Mouse (Mus musculus): ENCODE data around the gene Matn4.

The Matn4 gene

GRCm38 (mm10) chr2:164414581-164414980 is 9.6 kb upstream of the Matn4 start:
- no peak for DNase-seq (ENCODE audit: low spot score in 2 of 2)

- DNase-seq (ENCODE audit: low spot score in 2 of 2): no peak
These were observed 9.2 kb upstream of the Matn4 start for GRCm38 (mm10) chr2:164414167-164414566.

- DNase-seq (ENCODE audit: low spot score in 2 of 2): peak; percentile 58 to 78
These were observed 2.7 kb upstream of the Matn4 start for GRCm38 (mm10) chr2:164407708-164408107.

GRCm38 (mm10) chr2:164405519-164405918 is 559 bp upstream of the Matn4 start:
- no peak for DNase-seq (ENCODE audit: low spot score in 2 of 2)

- no peak for DNase-seq (ENCODE audit: low spot score in 2 of 2)
These were observed 624 bp downstream of the Matn4 start for GRCm38 (mm10) chr2:164404082-164404990.

GRCm38 (mm10) chr2:164403396-164404081 is 1.4 kb downstream of the Matn4 start:
- no peak for DNase-seq (ENCODE audit: low spot score in 2 of 2)

GRCm38 (mm10) chr2:164402906-164403305 is 2.1 kb downstream of the Matn4 start, which contains the start of gene Rbpjl:
Rbpjl (plus strand) TSS chr2:164403141.
- peak; percentile 46 to 64 for DNase-seq (ENCODE audit: low spot score in 2 of 2)

GRCm38 (mm10) chr2:164396911-164397310 is 8.0 kb downstream of the Matn4 start:
- no peak for DNase-seq (ENCODE audit: low spot score in 2 of 2)

- DNase-seq (ENCODE audit: low spot score in 2 of 2): no peak
These were observed 8.9 kb downstream of the Matn4 start for GRCm38 (mm10) chr2:164396076-164396475.

GRCm38 (mm10) chr2:164393126-164393525 is 11.8 kb downstream of the Matn4 start:
- DNase-seq (ENCODE audit: low spot score in 2 of 2): no peak

GRCm38 (mm10) chr2:164389499-164389898 is 15.5 kb downstream of the Matn4 start:
- peak; percentile 93 to 96 for DNase-seq (ENCODE audit: low spot score in 2 of 2)

GRCm38 (mm10) chr2:164389020-164389419 is 15.9 kb downstream of the Matn4 start, which contains the start of gene Slpi:
Slpi (minus strand) TSS chr2:164389095.
- DNase-seq (ENCODE audit: low spot score in 2 of 2): peak in 1 of 2 experiments; percentile 49

- DNase-seq (ENCODE audit: low spot score in 2 of 2): peak in 1 of 2 experiments; percentile 52
These were observed 18.0 kb downstream of the Matn4 start for GRCm38 (mm10) chr2:164386953-164387352.

- DNase-seq (ENCODE audit: low spot score in 2 of 2): peak in 1 of 2 experiments; percentile 67
These were observed 18.8 kb downstream of the Matn4 start for GRCm38 (mm10) chr2:164385927-164386763.

GRCm38 (mm10) chr2:164383656-164384399 is 21.1 kb downstream of the Matn4 start:
- DNase-seq (ENCODE audit: low spot score in 2 of 2): no peak

- no peak for DNase-seq (ENCODE audit: low spot score in 2 of 2)
These were observed 22.0 kb downstream of the Matn4 start for GRCm38 (mm10) chr2:164382971-164383370.

GRCm38 (mm10) chr2:164381726-164382125 is 23.2 kb downstream of the Matn4 start:
- no peak for DNase-seq (ENCODE audit: low spot score in 2 of 2)

- no peak for DNase-seq (ENCODE audit: low spot score in 2 of 2)
These were observed 27.2 kb downstream of the Matn4 start for GRCm38 (mm10) chr2:164377478-164378426.

GRCm38 (mm10) chr2:164373187-164373586 is 31.8 kb downstream of the Matn4 start:
- DNase-seq (ENCODE audit: low spot score in 2 of 2): no peak
